Mouse (Mus musculus): ENCODE data around the gene Flii. TPM values are rescaled to one million over a fixed set of nuclear protein-coding genes. Genes with fewer than 3 reads are reported as not detected.
A peak's percentile ranks its signal among the peaks of the same experiment; 100 is the strongest.

Flii gene
- total RNA-seq, 2 experiments from 2014 or later: 49.2 to 53.8 TPM

- DNase-seq (ENCODE audit: low spot score in 2 of 2): peak; percentile 6 to 30
- intact Hi-C loops (cut with DNase I): loop anchor here (1.0 to 10.0 kb wide), 5 partner anchors 28 to 236 kb away; partner anchors contain the start of genes Alkbh5, Flii, Map2k3 and Smcr8
Observed at GRCm38 (mm10) chr11:60698806-60699523, 28.1 kb downstream of the Flii start.

GRCm38 (mm10) chr11:60697561-60697960, 29.5 kb downstream of the Flii start:
- intact Hi-C loops (cut with DNase I): loop anchor here (5.0 to 10.0 kb wide), 3 partner anchors 160 to 237 kb away; partner anchors contain the start of genes Alkbh5, Map2k3 and Tmem11
- peak; percentile 0 to 1 for DNase-seq (ENCODE audit: low spot score in 2 of 2)

- intact Hi-C loops (cut with DNase I): loop anchor here (5.0 to 10.0 kb wide), 3 partner anchors 159 to 239 kb away; partner anchors contain the start of genes Alkbh5, Map2k3 and Tmem11
- DNase-seq (ENCODE audit: low spot score in 2 of 2): no peak
Observed at GRCm38 (mm10) chr11:60696165-60696564, 30.9 kb downstream of the Flii start.

Small RNA genes within 50 kb of the gene (microRNA-seq; reads per million reads assigned to microRNA genes)
- 1.7 reads per million in 2 experiments for gene Mir5100

Other genes with a start within 250 kb of the Flii start
- 10 to 100 TPM; 55.2 to 55.6 TPM for gene Alkbh5, start 190.9 kb downstream of the Flii start, total RNA-seq (2021)
- 10 to 100 TPM; 37.1 to 40.6 TPM for gene Llgl1, start 27.5 kb downstream of the Flii start, total RNA-seq (2021)
- gene Mief2, start 1.1 kb upstream of the Flii start, total RNA-seq (2021): 10 to 100 TPM; 22.5 to 23.0 TPM
- 1 to 10 TPM; 4.2 to 5.1 TPM for gene Top3a, start 50.1 kb upstream of the Flii start, total RNA-seq (2021)
- 10 to 100 TPM; 30.1 to 32.5 TPM for gene Smcr8, start 50.3 kb upstream of the Flii start, total RNA-seq (2021)
- 1 to 10 TPM; 1.9 to 2.7 TPM for gene Shmt1, start 84.5 kb upstream of the Flii start, total RNA-seq (2021)
- 10 to 100 TPM; 29.8 to 30.1 TPM for gene Dhrs7b, start 103.4 kb upstream of the Flii start, total RNA-seq (2021)
- 10 to 100 TPM; 28.5 to 28.7 TPM for gene Tmem11, start 152.0 kb upstream of the Flii start, total RNA-seq (2021)
- gene Natd1, start 187.5 kb upstream of the Flii start, total RNA-seq (2021): 10 to 100 TPM; 10.3 to 11.1 TPM
- 10 to 100 TPM; 14.0 to 14.1 TPM for gene Map2k3, start 204.8 kb upstream of the Flii start, total RNA-seq (2021)

Data from left cerebral cortex, postnatal 25 days (tissue).